8 mouse cellular contexts compared by ENCODE assay signal in genomic region chr6:146008450-146008981, GRCm38 (mm10).
A peak's percentile ranks its signal among the peaks of the same experiment; 100 is the strongest.
DNase-seq lines count a peak whose midpoint lies in the region; ATAC-seq and TF ChIP-seq lines count a peak whose summit lies in the region.

No protein-coding gene starts in this region.

- H3K4me1 ChIP-seq in forebrain, embryonic 11.5 days (replicated peaks; ENCODE audit: control insufficient read depth, insufficient read depth, low read length): no peaks in the 10 kb centered on the region
- H3K4me1 ChIP-seq in forebrain, embryonic 10.5 days: peaks cover 27% of the 10 kb centered on the region
- peaks cover 37% of the 10 kb centered on the region for H3K4me1 ChIP-seq in midbrain, embryonic 10.5 days
- peaks cover 16% of the 10 kb centered on the region for H3K4me1 ChIP-seq in midbrain, embryonic 16.5 days (ENCODE audit: control insufficient read depth, insufficient read depth, low read length)
- H3K4me1 ChIP-seq in heart, postnatal 0 days (ENCODE audit: control insufficient read depth, insufficient read depth): peaks cover 51% of the 10 kb centered on the region

- no peak overlapping the region for H3K9ac ChIP-seq in forebrain, embryonic 11.5 days (ENCODE audit: low read length)
- H3K9ac ChIP-seq in midbrain, embryonic 16.5 days (ENCODE audit: low read depth, low read length): no peak overlapping the region
- H3K9ac ChIP-seq in heart, postnatal 0 days (replicated peaks; ENCODE audit: low read depth, low read length): no peak overlapping the region

- peak; percentile 55 for TF ChIP-seq CTCF in heart, postnatal 0 days (IDR thresholded peaks at IDR 0.05; ENCODE audit: low read depth)

- no peaks in the 10 kb centered on the region for H3K27me3 ChIP-seq in forebrain, embryonic 11.5 days (ENCODE audit: control insufficient read depth, insufficient read depth, low read length)
- H3K27me3 ChIP-seq in forebrain, embryonic 10.5 days (ENCODE audit: poor library complexity, severe bottlenecking): peaks cover 5% of the 10 kb centered on the region; the same call in 1 of the 2 replicates
- peaks cover 7% of the 10 kb centered on the region for H3K27me3 ChIP-seq in midbrain, embryonic 10.5 days (ENCODE audit: low read depth, poor library complexity, severe bottlenecking)
- no peaks in the 10 kb centered on the region for H3K27me3 ChIP-seq in midbrain, embryonic 16.5 days (ENCODE audit: control insufficient read depth, insufficient read depth, low read depth, low read length)
- no peaks in the 10 kb centered on the region for H3K27me3 ChIP-seq in heart, postnatal 0 days (ENCODE audit: control insufficient read depth, insufficient read depth, low read length)

- WGBS in forebrain, embryonic 11.5 days: 65% methylated on average over 5 of the region's 5 CpGs
- WGBS in forebrain, embryonic 10.5 days: 75% methylated on average over 5 of the region's 5 CpGs
- 73% methylated on average over 5 of the region's 5 CpGs for WGBS in midbrain, embryonic 10.5 days
- 36% methylated on average over 5 of the region's 5 CpGs for WGBS in midbrain, embryonic 16.5 days
- WGBS in heart, postnatal 0 days: 17% methylated on average over 5 of the region's 5 CpGs

- TF ChIP-seq EP300 in heart, postnatal 0 days (IDR thresholded peaks at IDR 0.05; ENCODE audit: low read depth): no peak

- H3K36me3 ChIP-seq in forebrain, embryonic 11.5 days (ENCODE audit: control insufficient read depth, insufficient read depth, low read length): no peaks in the 10 kb centered on the region
- no peaks in the 10 kb centered on the region for H3K36me3 ChIP-seq in forebrain, embryonic 10.5 days (replicated peaks)
- no peaks in the 10 kb centered on the region for H3K36me3 ChIP-seq in midbrain, embryonic 10.5 days
- no peaks in the 10 kb centered on the region for H3K36me3 ChIP-seq in midbrain, embryonic 16.5 days (ENCODE audit: control insufficient read depth, insufficient read depth, low read length)
- no peaks in the 10 kb centered on the region for H3K36me3 ChIP-seq in heart, postnatal 0 days (replicated peaks; ENCODE audit: control insufficient read depth, insufficient read depth, low read length)

- no peak overlapping the region for H3K27ac ChIP-seq in forebrain, embryonic 11.5 days (ENCODE audit: low read depth, low read length)
- H3K27ac ChIP-seq in forebrain, embryonic 10.5 days: no peak overlapping the region
- H3K27ac ChIP-seq in midbrain, embryonic 10.5 days (replicated peaks): 0 out of 2 replicates have a peak overlapping the region, but pooled peaks have one; percentile 4
- H3K27ac ChIP-seq in midbrain, embryonic 16.5 days (ENCODE audit: low read length): no peak overlapping the region
- peak overlapping the region; percentile 28; the same call in 1 of the 2 replicates for H3K27ac ChIP-seq in heart, postnatal 0 days (ENCODE audit: low read depth)

- H3K4me3 ChIP-seq in forebrain, embryonic 11.5 days (ENCODE audit: low read depth, low read length): no peak overlapping the region
- H3K4me3 ChIP-seq in forebrain, embryonic 10.5 days: no peak overlapping the region
- H3K4me3 ChIP-seq in midbrain, embryonic 10.5 days: no peak overlapping the region
- H3K4me3 ChIP-seq in midbrain, embryonic 16.5 days (ENCODE audit: low read depth, low read length): no peak overlapping the region
- no peak overlapping the region for H3K4me3 ChIP-seq in heart, postnatal 0 days (ENCODE audit: low read depth, low read length)

- ATAC-seq in forebrain, embryonic 11.5 days (replicated peaks; ENCODE audit: low FRiP score): peak; percentile 33; the same call in 1 of the 2 replicates
- no peak for ATAC-seq in midbrain, embryonic 16.5 days
- ATAC-seq in heart, postnatal 0 days (ENCODE audit: insufficient read depth, low read depth): peak; percentile 47; the same call in 1 of the 2 replicates

- no peaks in the 10 kb centered on the region for H3K9me3 ChIP-seq in forebrain, embryonic 11.5 days (ENCODE audit: control insufficient read depth, low read length)
- H3K9me3 ChIP-seq in forebrain, embryonic 10.5 days: no peaks in the 10 kb centered on the region
- H3K9me3 ChIP-seq in midbrain, embryonic 10.5 days (replicated peaks): no peaks in the 10 kb centered on the region
- H3K9me3 ChIP-seq in midbrain, embryonic 16.5 days (replicated peaks; ENCODE audit: control insufficient read depth, low read length, poor library complexity, severe bottlenecking): no peaks in the 10 kb centered on the region
- no peaks in the 10 kb centered on the region for H3K9me3 ChIP-seq in heart, postnatal 0 days (replicated peaks; ENCODE audit: control insufficient read depth, low read length)

- H3K4me2 ChIP-seq in forebrain, embryonic 11.5 days (ENCODE audit: low read depth, low read length, severe bottlenecking): no peak overlapping the region
- no peak overlapping the region for H3K4me2 ChIP-seq in midbrain, embryonic 16.5 days (ENCODE audit: low read length)
- H3K4me2 ChIP-seq in heart, postnatal 0 days (ENCODE audit: low read depth, low read length): no peak overlapping the region

- peak; percentile 52 for DNase-seq in forebrain, embryonic 11.5 days (ENCODE audit: low spot score)
- DNase-seq in forebrain, embryonic 10.5 days (ENCODE audit: extremely low spot score, low spot score): no peak
- no peak for DNase-seq in midbrain, embryonic 10.5 days (ENCODE audit: low spot score)
- peak; percentile 59 for DNase-seq in heart, postnatal 0 days (ENCODE audit: low spot score)
- peak; percentile 35 for DNase-seq in lung, postnatal 14 days
- no peak for DNase-seq in spleen, postnatal 14 days (ENCODE audit: low spot score in 2 of 2)
- no peak for DNase-seq in adrenal gland, adult 8-10 months

Comparison
In these comparisons a context has a peak if more than half of its experiments do, and no peak if none do; other contexts are left out.
1. DNase-seq: peak in forebrain, embryonic 11.5 days (single experiment), heart, postnatal 0 days (single experiment) and lung, postnatal 14 days (single experiment); none in forebrain, embryonic 10.5 days (single experiment), midbrain, embryonic 10.5 days (single experiment), spleen, postnatal 14 days (0 of 2) and adrenal gland, adult 8-10 months (single experiment).
2. H3K27ac ChIP-seq: peak in midbrain, embryonic 10.5 days (single experiment) and heart, postnatal 0 days (single experiment); none in forebrain, embryonic 11.5 days (single experiment), forebrain, embryonic 10.5 days (single experiment) and midbrain, embryonic 16.5 days (single experiment).